Mouse (Mus musculus) neural tube, embryonic 13.5 days (tissue): Measurements from ENCODE around the gene Sertad1. TPM values are rescaled to one million over a fixed set of nuclear protein-coding genes. Genes with fewer than 3 reads are reported as not detected.

Source experiments
- ATAC-seq: fragments of 200-750 bp; cut with Nextera tagmentation; 2 replicates; pipeline ENCODE4 v1.8.0; 2017; ENCODE audit warnings: low read depth, mild to moderate bottlenecking, moderate TSS enrichment, moderate library complexity
- H3K27ac ChIP-seq: fragments of 300-500 bp; sonication (generic); replicated peaks from 2 replicates; pipeline ENCODE4 v1.5.1; 2015; ENCODE audit warnings: moderate library complexity, mild to moderate bottlenecking, inconsistent platforms
- H3K27me3 ChIP-seq: fragments of 300-500 bp; sonication (generic); 2 replicates; pipeline ENCODE4 v1.6.1; 2015; ENCODE audit warnings: mild to moderate bottlenecking, inconsistent platforms
- H3K36me3 ChIP-seq: fragments of 300-500 bp; sonication (generic); 2 replicates; pipeline ENCODE4 v1.6.1; 2015; ENCODE audit warnings: mild to moderate bottlenecking, inconsistent platforms
- H3K4me1 ChIP-seq: fragments of 300-500 bp; sonication (generic); replicated peaks from 2 replicates; pipeline ENCODE4 v1.6.1; 2015; ENCODE audit warnings: inconsistent platforms
- H3K4me2 ChIP-seq: fragments of 300-500 bp; sonication (generic); 2 replicates; pipeline ENCODE4 v1.6.1; 2015; ENCODE audit warnings: inconsistent platforms, mild to moderate bottlenecking, moderate library complexity
- H3K4me3 ChIP-seq: fragments of 300-500 bp; sonication (generic); 2 replicates; pipeline ENCODE4 v1.5.1; 2015; ENCODE audit warnings: mild to moderate bottlenecking, inconsistent platforms
- H3K9ac ChIP-seq: fragments of 300-500 bp; sonication (generic); 2 replicates; pipeline ENCODE4 v1.6.1; 2015; ENCODE audit warnings: moderate library complexity, mild to moderate bottlenecking, inconsistent platforms
- H3K9me3 ChIP-seq: fragments of 300-500 bp; sonication (generic); 2 replicates; pipeline ENCODE4 v1.6.1; 2016; ENCODE audit warnings: inconsistent platforms
- whole genome bisulfite sequencing: fragments of 180-500 bp; shearing (Covaris S2); methylation state at CpG from one replicate; pipeline ENCODE4 v1.1.7; 2015; 5-methylcytosine and 5-hydroxymethylcytosine counted together
- polyA plus RNA-seq: library from polyadenylated mRNA; unstranded; fragments of >200 nt; fragmentation: Nextera tagmentation; extraction: Ambion mirVana; gene quantifications from 2 replicates; pipeline ENCODE4 v1.2.1, GENCODE M21; 2015

Sertad1 gene
- polyA plus RNA-seq, 1 experiment from 2014 or later: 12.3 TPM

DNA sequence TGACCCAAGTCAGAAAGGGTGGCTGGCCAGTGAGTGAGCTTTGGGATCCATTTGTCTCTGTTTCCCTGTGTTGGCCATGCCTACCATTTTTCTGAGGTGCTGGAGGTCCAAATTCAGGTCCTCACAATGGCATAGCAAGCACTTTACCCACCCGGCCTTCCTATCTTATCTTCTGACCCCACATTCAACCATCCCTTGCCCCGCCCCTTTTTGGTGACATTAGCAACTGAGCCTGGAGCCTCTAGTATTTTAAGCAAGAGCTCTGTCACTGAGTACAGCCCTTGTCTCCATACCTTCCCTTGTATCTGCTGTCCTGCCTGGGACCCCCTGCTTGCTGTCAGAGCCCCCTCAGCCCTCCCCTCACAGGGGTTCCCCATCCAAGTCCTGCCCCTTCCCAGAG lies 48.7 kb downstream of the Sertad1 start:
- Histone ChIP-seq H3K9ac (no peak overlapping the region), H3K9me3 (no peaks in the 10 kb centered on the region), H3K4me2 (no peak overlapping the region), H3K36me3 (peaks cover 94% of the 10 kb centered on the region), H3K4me1 (no peaks in the 10 kb centered on the region), H3K4me3 (no peak overlapping the region), H3K27me3 (no peaks in the 10 kb centered on the region), H3K27ac (no peak overlapping the region)
- ATAC-seq: no peak
- WGBS: 85% methylated on average over 2 of the region's 2 CpGs

DNA sequence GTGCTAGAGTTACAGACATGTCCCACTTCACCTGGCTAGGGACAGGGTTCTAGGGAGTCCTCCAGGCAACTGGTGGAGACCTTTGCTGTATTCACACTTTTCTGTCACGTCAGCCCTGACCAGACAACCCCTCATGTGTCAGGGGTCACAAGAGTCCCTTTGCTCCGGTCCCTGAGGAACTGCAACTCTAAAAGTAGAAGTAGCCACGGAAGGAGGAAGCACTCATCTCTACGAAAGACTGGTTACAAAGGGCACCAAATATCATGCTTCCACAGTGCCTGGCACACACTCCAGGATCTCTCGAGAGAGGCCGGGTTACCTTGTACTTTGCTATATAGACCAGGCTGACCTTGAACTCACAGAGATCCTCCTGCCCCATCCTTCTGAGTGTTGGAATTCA lies 49.9 kb downstream of the Sertad1 start:
- peaks cover 90% of the 10 kb centered on the region for H3K36me3 ChIP-seq
- WGBS: 88% methylated on average over 6 of the region's 6 CpGs

DNA sequence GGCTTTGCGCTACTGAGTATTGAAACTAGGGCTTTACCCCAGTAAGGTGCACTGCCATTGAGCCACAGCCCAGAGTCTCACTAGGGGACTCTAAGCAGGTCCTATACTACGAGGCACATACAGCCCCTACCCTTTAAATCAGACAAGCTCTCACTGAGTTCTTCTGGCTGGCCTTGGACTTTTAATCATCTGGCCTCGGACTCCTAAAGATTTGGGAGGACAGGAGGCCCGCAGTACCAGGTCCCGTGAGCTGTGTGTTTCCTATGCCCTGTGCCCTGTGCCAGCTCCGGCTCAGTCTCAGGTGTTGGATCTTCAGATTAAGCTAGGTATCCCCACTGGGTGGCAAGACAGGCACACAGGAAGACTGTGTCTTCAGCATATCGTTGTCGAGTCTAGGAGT lies 51.3 kb downstream of the Sertad1 start:
- peaks cover 15% of the 10 kb centered on the region for H3K4me1 ChIP-seq
- H3K27me3 ChIP-seq: no peaks in the 10 kb centered on the region
- no peak overlapping the region for H3K9ac ChIP-seq
- H3K9me3 ChIP-seq: no peaks in the 10 kb centered on the region
- WGBS: 86% methylated on average over 8 of the region's 8 CpGs
- H3K4me3 ChIP-seq: no peak overlapping the region
- H3K27ac ChIP-seq: no peak overlapping the region
- no peak overlapping the region for H3K4me2 ChIP-seq
- H3K36me3 ChIP-seq: peaks cover 76% of the 10 kb centered on the region
- ATAC-seq: no peak

More for the DNA sequence above, 49.9 kb downstream of the Sertad1 start:
- no peaks in the 10 kb centered on the region for H3K27me3 ChIP-seq
- H3K4me2 ChIP-seq: no peak overlapping the region
- H3K9me3 ChIP-seq: no peaks in the 10 kb centered on the region
- no peak overlapping the region for H3K9ac ChIP-seq
- peaks cover 8% of the 10 kb centered on the region for H3K4me1 ChIP-seq
- no peak overlapping the region for H3K27ac ChIP-seq
- H3K4me3 ChIP-seq: no peak overlapping the region
- ATAC-seq: no peak

DNA sequence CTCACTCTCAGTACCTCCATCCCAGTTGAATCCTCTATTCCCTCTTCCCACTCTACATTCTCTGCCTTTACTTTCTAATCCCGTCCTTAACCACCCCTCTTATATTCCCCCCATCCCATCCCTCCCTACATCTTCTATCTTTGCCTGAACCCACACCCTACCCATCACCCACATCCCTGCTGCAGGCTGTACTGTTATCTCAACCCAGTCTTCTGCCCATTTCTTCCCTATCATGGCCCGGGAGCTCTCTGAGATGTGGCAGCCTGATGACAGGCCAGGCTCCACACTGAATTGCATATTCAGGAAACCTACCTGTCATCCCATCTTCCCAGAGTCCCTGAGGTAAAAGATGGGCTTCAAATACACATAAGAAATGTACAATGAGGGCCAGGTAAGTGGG lies 52.1 kb downstream of the Sertad1 start:
- Histone ChIP-seq H3K4me1 (peaks cover 15% of the 10 kb centered on the region), H3K27ac (no peak overlapping the region), H3K4me2 (no peak overlapping the region), H3K36me3 (peaks cover 68% of the 10 kb centered on the region), H3K4me3 (no peak overlapping the region), H3K9ac (no peak overlapping the region), H3K27me3 (no peaks in the 10 kb centered on the region), H3K9me3 (no peaks in the 10 kb centered on the region)
- ATAC-seq: no peak
- 85% methylated on average over 2 of the region's 2 CpGs for WGBS

Other genes with a start within 250 kb of the Sertad1 start
- 52.8 and 55.3 TPM in 2 replicates for gene Numbl, start 228.5 kb upstream of the Sertad1 start, polyA plus RNA-seq
- 6.9 and 8.0 TPM in 2 replicates for gene Ltbp4, start 149.2 kb upstream of the Sertad1 start, polyA plus RNA-seq
- 50.6 and 59.6 TPM in 2 replicates for gene Shkbp1, start 130.9 kb upstream of the Sertad1 start, polyA plus RNA-seq
- not detected in 2 replicates for gene Gm20479, start 129.5 kb upstream of the Sertad1 start, polyA plus RNA-seq
- 1.7 and 2.8 TPM in 2 replicates for gene Sptbn4, start 39.2 kb upstream of the Sertad1 start, polyA plus RNA-seq
- 21.3 and 23.3 TPM in 2 replicates for gene Blvrb, start 38.9 kb upstream of the Sertad1 start, polyA plus RNA-seq
- gene Sertad3, start 13.1 kb upstream of the Sertad1 start, polyA plus RNA-seq: 16.7 and 16.8 TPM in 2 replicates
- 1.9 TPM in 2 replicates for gene Prx, start 12.4 kb downstream of the Sertad1 start, polyA plus RNA-seq
- gene Hipk4, start 36.4 kb downstream of the Sertad1 start, polyA plus RNA-seq: 0.39 and 0.71 TPM in 2 replicates
- gene Pld3, start 66.3 kb downstream of the Sertad1 start, polyA plus RNA-seq: 123 and 128 TPM in 2 replicates
- gene 2310022A10Rik, start 66.3 kb downstream of the Sertad1 start, polyA plus RNA-seq: 30.9 and 31.9 TPM in 2 replicates
- gene Akt2, start 104.6 kb downstream of the Sertad1 start, polyA plus RNA-seq: 59.6 and 66.2 TPM in 2 replicates
- 45.8 and 54.8 TPM in 2 replicates for gene Ttc9b, start 167.0 kb downstream of the Sertad1 start, polyA plus RNA-seq
- 11.6 and 12.7 TPM in 2 replicates for gene Map3k10, start 187.7 kb downstream of the Sertad1 start, polyA plus RNA-seq
- gene Zfp607b, start 202.4 kb downstream of the Sertad1 start, polyA plus RNA-seq: 7.6 and 8.9 TPM in 2 replicates
- 104 and 121 TPM in 2 replicates for gene Zfp60, start 244.5 kb downstream of the Sertad1 start, polyA plus RNA-seq